Mouse (Mus musculus) brown adipose tissue, adult 24 weeks (tissue): ENCODE measurements around the gene Tmem120b. TPM values are rescaled to one million over a fixed set of nuclear protein-coding genes. Genes with fewer than 3 reads are reported as not detected.

Experiments used
- H3K27ac ChIP-seq: fragments of 200-500 bp; replicated peaks from 2 replicates; pipeline ENCODE4 v1.5.1; 2012; ENCODE audit warnings: low read depth, mild to moderate bottlenecking, low read length
- H3K4me1 ChIP-seq: fragments of 200-500 bp; 2 replicates; pipeline ENCODE4 v1.6.1; 2012; ENCODE audit warnings: low read length, mixed read lengths; ENCODE audit not compliant: control insufficient read depth, insufficient read depth, insufficient read length
- H3K4me3 ChIP-seq: fragments of 200-500 bp; 2 replicates; pipeline ENCODE4 v1.5.1; 2012; ENCODE audit warnings: low read depth, mild to moderate bottlenecking, low read length, moderate library complexity; ENCODE audit not compliant: insufficient read depth
- polyA plus RNA-seq: library from polyadenylated mRNA; stranded (reverse); fragments of >200 nt; gene quantifications from 2 replicates; pipeline ENCODE4 v1.2.4, GENCODE M21; 2012; ENCODE audit not compliant: missing spikeins, insufficient read depth, insufficient read length

Gene Tmem120b
- polyA plus RNA-seq, 1 experiment, result 91.8 TPM

DNA sequence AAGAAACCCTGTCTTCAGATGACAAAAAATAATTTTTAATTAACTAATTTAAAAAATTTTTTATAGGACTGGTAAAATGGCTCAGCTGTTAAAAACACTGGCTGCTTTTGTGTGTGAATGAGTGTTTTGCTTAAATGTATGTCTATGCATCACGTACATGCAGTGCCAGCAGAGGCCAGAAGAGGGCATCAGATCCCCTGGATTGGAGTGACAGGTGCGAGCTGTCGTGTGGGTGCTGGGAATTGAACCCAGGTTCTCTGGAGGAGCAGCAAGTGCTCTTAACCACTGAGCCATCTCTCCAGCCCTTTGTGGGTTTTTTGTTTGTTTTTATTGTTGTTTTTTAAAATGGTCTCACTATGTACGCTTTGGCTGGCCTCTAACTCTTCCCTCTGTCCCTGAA lies 54.0 kb downstream of the Tmem120b start:
- no peak overlapping the region for H3K4me3 ChIP-seq
- no peaks in the 10 kb centered on the region for H3K4me1 ChIP-seq
- no peak overlapping the region for H3K27ac ChIP-seq

GRCm38 (mm10) chr5:123125105-123125504 lies 56.9 kb downstream of the Tmem120b start:
- Histone ChIP-seq H3K4me1 (no peaks in the 10 kb centered on the region), H3K4me3 (no peak overlapping the region), H3K27ac (no peak overlapping the region)

DNA sequence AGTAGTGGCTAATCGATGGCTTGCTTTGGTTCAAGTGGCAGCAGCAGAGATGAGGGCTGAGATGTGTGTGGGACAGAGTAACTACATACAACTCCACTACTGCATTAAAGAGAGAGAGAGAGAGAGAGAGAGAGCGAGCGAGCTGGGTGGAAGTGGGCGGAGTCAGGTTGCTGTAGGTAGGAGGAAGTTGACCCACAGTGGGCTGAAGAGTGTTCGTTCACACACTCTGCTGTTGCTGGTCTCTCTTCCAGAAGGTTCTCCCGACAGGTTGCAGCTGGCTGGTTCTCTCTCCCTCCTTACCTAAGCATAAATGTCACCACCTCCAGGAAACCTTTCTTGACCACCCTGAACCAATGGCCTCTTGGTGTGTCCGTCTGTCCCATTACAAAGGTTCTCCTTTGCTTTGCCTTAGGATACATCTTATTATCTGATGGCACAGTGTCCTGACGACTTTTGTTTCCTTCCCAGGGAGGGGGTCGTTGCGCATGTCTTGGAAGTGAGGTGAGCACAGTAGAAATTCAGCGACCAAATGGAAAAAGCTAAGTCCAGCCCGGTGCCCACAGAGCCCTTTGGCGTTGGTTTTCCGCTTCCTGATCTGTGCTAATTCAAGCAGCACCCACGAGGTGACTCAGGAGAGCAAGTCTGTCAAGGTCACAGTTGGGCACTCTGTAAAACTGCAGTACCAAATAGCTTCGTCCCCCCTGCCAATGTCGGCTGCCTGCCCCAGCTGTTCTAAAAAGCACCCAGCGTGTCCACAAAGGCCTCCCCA lies 57.6 kb downstream of the Tmem120b start:
- H3K4me1 ChIP-seq, result no peaks in the 10 kb centered on the region
- H3K27ac ChIP-seq, result no peak overlapping the region
- no peak overlapping the region for H3K4me3 ChIP-seq

DNA sequence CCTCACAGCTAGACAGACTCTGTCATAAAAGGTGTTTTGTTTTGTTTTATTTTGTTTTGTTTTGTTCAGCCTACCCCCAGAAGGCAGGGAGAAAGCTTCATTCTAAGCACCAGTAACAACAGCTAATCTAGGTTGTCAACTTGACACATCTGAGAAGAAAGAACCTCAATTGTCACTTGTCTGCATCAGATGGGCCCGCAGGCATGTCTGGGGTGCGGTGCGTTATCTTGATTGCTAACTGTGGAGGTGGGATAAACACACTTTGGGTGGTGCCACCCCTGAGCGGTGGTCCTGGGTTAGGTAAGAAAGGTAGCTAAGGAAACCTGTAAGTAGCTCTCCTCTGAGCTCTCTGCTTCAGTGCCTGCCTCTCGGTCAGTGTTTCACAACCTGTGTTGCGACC lies 58.8 kb downstream of the Tmem120b start:
- Histone ChIP-seq H3K27ac (no peak overlapping the region), H3K4me1 (no peaks in the 10 kb centered on the region), H3K4me3 (no peak overlapping the region)

GRCm38 (mm10) chr5:123128426-123129169 lies 60.4 kb downstream of the Tmem120b start:
- Histone ChIP-seq H3K4me3 (peak overlapping the region; percentile 4; the same call in 1 of the 2 replicates), H3K4me1 (no peaks in the 10 kb centered on the region), H3K27ac (peak overlapping the region; percentile 24; the same call in 1 of the 2 replicates)

DNA sequence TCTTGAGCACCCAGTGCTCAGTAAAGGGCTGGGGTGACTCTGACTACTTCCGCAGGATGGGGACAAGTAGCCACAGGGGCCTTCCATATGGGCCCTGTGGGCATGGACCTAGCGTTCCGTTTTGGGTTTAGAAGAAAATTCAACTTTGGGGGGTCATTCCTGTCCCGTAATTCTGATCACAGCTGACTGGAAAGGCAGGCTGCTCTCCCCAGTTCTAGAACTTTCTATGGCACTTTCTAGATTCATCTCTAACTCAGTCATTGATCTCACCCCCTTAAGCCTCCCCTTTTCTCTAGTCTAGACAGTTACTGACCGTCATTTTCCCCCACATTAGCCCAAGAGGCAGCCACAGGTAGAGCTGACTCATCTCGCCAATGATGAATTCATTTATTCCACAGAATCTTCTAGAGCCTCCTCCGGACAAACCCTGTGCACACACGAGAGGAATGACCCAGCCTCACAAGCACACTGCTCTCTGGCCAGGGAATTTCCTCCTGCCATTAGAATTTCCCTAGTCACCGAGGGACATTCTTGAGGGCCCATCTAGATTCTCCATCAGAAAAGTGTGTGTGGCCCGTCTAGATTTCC lies 61.0 kb downstream of the Tmem120b start:
- H3K4me3 ChIP-seq, result no peak overlapping the region
- H3K27ac ChIP-seq, result no peak overlapping the region
- H3K4me1 ChIP-seq, result peaks cover under 1% of the 10 kb centered on the region; the same call in 1 of the 2 replicates

GRCm38 (mm10) chr5:123130030-123130813 lies 62.0 kb downstream of the Tmem120b start:
- peaks cover 6% of the 10 kb centered on the region for H3K4me1 ChIP-seq
- H3K4me3 ChIP-seq, result no peak overlapping the region
- H3K27ac ChIP-seq, result no peak overlapping the region

DNA sequence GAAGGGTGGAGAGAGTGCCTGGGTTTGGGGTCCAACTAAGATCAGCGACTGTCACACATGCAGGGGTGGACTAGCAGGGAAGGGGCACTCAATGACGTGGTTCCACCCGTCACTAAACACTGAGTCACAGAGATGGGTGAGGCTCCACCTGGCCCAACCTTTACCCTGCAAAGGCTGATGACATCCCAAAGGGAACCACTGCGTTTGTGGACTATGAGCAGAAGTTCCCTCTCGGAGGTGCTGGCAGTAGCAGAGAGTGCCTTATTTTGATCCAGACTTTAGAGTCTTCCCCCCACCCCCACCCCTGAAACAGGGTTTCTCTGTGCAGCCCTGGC lies 62.6 kb downstream of the Tmem120b start:
- H3K27ac ChIP-seq, result no peak overlapping the region

DNA sequence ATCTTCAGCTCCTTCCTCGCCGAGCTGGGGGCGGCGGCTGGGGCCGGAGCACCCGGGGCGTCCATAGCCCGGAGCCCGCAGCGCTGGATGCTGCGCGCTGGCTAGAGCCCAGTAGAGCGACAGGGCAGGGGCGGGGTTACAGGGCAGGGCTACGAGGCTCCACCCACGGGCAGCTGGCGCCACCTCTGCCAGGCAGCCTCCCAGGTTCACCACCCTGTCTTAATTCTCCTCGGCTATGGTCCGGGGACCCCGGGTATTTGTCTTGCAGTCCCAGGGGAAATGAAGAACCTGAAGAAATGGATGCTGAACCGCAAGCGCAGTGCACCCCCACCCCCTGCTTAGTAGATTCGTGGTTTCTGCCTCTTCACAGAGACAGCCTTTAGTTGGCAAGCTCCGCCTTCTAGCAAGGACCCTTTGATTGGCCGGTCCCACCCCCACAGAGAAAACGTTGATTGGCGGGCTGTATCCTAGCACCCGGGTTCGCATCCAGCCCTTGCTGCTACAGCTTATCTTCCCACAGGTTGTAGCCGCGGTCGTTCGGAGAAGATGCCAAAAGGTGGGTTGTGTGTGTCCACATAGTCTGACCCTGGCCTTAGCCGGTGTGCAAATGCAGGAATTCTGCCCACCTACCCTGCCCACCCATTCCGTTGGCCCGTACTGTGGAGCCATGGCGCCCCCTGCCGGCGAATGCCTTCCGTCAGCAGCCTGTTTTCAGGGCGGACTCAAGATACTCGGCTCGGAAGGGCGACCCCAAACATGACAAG lies 64.3 kb downstream of the Tmem120b start, which contains the start of gene Rhof:
Gene Rhof (minus strand): TSS at position 385 of the 764 bp plus-strand sequence.
- Histone ChIP-seq H3K27ac (no peak within 1 kb of the TSS), H3K4me3 (peak within 1 kb of the TSS; percentile 32), H3K4me1 (peaks cover 10% of the 10 kb centered on the region)

More for the DNA sequence above, 62.6 kb downstream of the Tmem120b start:
- Histone ChIP-seq H3K4me3 (no peak overlapping the region), H3K4me1 (peaks cover 6% of the 10 kb centered on the region)

DNA sequence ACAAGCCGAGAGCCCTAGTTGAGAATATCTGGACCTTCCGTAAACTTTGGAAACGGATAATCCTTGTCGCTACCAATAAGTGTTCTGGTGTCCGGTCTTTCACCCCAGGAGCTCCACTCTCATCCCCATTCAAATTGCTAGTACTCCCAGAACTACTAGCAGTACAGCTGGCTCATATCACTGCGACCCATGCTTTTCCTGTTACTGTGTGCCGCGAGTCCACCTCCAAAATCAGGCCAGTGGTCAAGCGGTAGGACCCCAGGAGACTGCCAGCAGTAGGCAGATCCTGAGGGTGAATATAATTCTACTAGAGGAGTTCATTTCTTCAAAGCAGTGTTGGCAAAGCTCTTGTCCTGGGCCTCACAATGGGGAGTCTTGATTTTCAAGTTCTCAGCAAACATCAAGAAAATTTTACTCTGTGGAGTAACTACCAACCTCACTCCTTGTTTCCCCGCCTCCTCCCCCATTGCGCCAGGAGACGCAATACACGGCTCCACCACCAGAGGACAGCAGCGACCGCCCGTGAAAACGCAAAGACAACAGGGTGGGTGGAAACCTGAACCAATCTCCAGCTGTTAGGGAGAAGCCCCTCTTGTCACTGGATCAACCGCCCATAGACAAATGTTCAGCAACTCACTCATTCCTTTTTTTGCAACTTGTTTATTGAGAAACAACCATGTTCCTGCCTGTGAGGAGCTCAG lies 65.0 kb downstream of the Tmem120b start:
- no peak overlapping the region for H3K27ac ChIP-seq
- H3K4me1 ChIP-seq, result peaks cover 10% of the 10 kb centered on the region
- no peak overlapping the region for H3K4me3 ChIP-seq

GRCm38 (mm10) chr5:123133784-123134143 lies 65.5 kb downstream of the Tmem120b start:
- no peak overlapping the region for H3K27ac ChIP-seq
- no peak overlapping the region for H3K4me3 ChIP-seq
- peaks cover 10% of the 10 kb centered on the region for H3K4me1 ChIP-seq

DNA sequence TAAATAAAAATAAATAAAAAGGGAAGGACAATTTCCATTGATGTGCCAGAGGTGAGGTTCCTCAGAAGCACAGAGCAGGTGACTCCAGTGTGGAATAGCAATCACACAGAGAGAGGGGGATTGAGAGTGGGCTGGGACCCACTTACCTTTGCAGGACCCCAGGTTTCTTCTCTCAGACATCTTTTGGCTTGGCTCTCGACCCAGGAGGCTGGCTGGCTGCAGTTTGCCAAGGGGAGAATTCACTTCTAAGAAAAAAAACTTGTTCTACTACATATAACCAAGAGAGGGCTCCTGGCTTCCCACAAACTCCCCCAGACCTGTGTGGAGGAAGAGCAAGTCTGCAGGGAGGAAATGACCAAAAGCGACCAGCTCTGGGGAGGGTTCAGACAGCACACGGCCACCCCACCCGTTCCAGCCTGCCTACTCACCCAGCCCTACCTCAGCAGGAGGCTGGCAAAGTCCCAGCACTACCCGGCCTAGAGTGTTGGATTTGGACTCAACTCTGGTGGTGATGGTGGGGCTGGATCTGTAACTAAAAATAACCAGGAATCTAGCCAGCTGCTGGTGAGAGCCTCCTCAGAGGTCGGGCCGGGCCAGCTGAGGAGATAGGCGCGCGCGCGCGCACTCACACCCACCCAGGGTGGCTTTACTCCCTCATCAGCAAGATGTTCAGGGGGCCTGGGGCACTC lies 66.1 kb downstream of the Tmem120b start:
- Histone ChIP-seq H3K4me1 (peaks cover 10% of the 10 kb centered on the region), H3K4me3 (peak overlapping the region; percentile 56), H3K27ac (peak overlapping the region; percentile 85)

DNA sequence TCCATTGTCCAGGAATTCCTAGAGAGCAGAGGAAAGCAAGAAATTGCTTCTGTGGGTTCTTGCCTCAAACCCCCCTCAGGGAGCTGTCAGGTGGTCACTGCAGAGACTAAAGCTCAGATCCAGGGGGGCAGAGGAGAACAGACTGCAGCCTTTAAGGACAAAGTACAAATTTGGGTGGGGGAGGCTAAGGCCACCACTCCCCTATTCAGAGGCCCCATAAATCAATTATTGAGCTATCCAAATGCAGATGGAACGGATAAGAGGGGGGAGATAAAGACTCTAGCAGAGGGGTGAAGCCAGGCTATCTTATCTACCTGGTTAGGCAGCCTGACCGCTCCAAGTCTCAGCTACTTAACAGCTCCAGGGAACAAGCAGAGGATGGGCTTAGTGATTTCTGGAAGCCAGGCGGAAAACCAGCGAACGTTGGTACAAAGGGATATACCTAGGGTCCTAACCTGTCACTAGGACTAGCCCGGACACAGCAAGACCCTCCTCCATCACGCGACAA lies 66.7 kb downstream of the Tmem120b start:
- Histone ChIP-seq H3K27ac (peak overlapping the region; percentile 85), H3K4me1 (peaks cover 10% of the 10 kb centered on the region), H3K4me3 (peak overlapping the region; percentile 56)
